Mouse (Mus musculus) gastrocnemius, postnatal 10 days (tissue): ENCODE data around the gene Ints11. TPM values are rescaled to one million over a fixed set of nuclear protein-coding genes. Genes with fewer than 3 reads are reported as not detected.

Source experiments
- DNase-seq: peaks from one replicate; pipeline ENCODE4 v3.0.0; 2021; ENCODE audit warnings: mixed read lengths
- microRNA-seq, 2 experiments: library from miRNA; unstranded; fragments of <30 nt; microRNA quantifications; one replicate each; pipeline ENCODE4 v1.2.0; 2021
- total RNA-seq, 2 experiments: library from RNA; stranded (reverse); gene quantifications; 2 replicates each; pipeline ENCODE4 v1.2.3; 2021

The Ints11 gene
- total RNA-seq, 2 experiments from 2014 or later, result 18.9 to 21.7 TPM

- DNase-seq, result peak; percentile 90
Measured at GRCm38 (mm10) chr4:155892017-155892416, 22.7 kb downstream of the Ints11 start.

GRCm38 (mm10) chr4:155892438-155893211 is 23.3 kb downstream of the Ints11 start:
- no peak for DNase-seq

DNA sequence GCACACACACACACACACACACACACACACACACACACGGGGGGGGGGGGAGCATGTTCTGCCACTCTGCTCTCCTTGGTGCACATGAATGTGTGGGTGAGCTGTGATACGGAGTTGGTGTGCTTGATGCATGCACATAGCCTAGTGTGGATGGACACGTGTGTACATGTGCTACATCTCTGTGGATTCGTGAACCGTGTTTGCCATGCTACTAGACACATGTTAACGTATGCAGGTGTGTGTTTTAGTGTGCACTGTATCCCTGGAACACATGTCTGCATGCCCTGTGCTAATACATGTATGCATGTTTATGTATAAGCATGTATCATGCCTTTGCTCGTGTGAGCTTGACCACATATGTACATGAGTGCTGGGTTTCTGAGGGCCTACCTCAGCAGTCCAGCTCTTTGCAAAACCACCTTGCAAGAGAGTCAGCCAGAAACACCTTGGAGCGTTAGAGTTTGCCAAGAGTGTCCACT is 23.9 kb downstream of the Ints11 start:
- no peak for DNase-seq

DNA sequence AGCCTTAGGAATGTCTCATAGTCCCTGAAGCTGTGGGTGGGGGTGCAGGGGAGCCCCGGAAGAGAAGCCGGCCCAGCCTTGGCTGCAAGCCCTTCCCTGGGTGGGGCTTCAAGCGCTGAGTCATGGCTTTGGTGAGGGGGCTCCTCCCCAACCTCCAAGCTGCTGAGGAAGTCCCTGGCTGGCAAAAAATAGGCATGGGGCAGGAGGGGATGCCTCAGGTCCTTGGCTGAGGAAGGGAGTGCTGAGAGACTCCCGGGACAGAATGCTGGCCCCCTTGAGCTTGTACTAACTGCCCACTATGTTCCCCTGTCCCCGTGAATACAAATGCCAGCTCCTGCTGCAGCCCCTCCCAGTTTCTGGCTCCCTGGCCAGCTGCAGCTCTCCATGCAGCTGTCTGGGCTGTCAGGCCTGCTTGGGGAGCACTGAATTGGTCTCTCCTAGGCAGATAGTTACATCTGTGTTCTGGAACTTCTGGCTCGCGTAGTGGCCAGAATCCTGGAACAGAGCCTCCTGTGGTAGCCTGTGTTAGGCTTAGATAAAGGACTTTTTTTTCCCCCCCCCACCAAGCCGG is 25.1 kb downstream of the Ints11 start:
- DNase-seq, result peak; percentile 77

DNA sequence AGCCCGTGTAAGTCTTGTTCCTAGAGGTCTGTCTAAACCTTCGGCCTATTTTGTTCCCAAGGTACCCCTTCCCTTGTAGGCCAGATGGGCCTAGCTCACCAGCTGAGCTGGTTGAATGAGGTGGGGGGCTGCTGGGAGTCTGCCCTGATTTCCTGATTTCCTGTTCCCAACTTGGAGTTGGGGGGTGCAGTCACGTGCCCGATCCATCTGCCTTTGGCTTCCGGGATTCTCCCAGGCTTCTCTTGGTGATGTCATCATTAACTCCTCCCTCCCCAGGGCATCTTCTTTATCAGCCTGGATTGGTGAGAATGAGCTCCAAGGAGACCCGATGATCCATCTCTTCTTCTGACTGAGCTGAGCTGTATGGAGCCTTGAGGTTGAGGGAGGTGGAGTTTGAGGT is 25.9 kb downstream of the Ints11 start:
- DNase-seq, result peak; percentile 62

DNA sequence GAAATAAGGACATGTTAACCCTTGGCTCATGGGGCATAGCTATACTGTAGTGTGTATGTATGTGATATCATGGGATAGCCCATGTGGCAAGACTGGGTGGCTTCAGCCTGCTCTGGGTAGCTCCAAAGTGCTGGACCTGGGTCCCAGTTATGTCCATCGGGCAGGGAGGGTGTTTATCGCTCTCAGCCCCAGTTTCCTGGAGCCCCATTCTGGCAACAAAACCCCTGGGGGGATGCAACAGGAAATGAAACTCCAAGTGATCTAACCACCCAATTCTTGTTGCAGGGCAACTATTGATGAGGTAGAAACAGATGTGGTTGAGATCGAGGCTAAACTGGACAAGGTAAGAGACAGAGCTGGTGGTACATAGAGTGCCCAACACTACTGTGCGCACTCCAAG is 26.5 kb downstream of the Ints11 start:
- DNase-seq, result no peak

DNA sequence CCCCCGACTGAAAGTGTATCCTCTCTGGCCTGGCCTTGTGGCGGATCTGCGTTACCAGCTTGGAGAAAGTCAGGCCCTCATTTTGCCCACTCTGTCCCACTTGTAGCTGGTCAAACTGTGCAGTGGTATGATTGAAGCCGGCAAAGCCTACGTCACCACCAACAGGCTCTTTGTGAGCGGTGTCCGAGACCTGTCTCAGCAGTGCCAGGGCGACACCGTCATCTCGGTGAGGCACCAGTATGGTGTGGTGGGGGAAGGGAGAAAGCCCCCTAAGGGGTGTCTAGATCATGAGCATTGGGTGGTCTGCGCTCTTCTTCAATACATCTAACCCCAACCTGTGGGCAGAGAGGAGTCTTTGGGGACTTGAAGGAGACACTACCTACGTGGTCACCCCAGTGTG is 27.1 kb downstream of the Ints11 start:
- no peak for DNase-seq

DNA sequence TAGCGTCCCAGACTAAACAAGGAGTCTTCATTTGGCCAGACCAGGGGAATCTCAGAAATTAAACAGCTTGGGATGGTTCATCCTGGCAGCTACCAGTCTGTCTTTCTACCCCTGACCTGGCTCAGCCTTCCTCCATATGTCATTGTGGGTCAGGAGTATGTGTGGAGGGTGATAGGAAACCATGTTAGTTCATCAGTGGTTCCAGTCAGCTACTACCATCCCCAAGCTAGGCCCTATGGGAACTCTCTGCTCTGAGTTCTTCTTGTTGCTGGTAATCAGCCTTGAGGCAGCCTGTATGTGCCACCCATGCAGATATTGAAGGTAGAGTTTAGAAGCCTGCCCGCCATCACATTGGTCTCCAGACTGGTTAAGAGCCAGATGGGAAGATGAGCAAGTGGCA is 29.0 kb downstream of the Ints11 start:
- DNase-seq, result no peak

DNA sequence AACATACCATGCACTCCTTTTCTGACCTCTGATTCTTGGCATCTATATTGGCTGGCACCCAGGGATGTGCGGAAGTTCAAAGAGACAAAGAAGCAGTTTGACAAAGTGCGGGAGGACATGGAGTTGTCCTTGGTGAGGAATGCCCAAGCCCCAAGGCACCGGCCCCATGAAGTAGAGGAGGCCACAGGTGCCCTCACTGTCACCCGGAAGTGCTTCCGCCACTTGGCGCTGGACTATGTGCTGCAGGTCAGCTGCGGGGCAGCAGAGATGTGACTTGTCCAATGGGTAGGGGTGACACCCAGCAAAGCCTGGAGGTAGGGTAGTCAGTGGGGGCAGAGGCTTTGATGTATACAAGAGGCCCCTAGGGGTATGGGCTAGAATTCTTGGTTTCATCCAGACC is 30.0 kb downstream of the Ints11 start:
- no peak for DNase-seq

DNA sequence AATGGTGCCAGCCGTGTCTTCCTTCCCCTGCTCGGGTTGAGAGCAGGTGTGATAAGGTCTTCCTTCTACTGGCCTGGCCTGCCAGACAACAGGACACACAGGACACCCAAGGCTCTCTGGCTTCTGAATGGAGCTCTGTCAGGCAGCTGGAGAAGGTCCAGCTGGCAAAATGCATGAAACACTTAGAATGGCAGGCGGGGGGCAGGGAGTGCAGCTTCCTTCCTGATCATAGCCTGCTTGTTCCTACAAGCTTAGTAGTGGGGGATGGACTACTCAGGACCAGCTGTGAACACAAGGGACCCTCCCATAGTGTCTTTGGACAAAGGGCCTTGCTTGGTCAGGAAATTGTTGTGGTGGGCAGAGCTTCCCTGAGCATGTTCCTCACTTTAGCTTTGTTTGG is 31.9 kb downstream of the Ints11 start:
- no peak for DNase-seq

DNA sequence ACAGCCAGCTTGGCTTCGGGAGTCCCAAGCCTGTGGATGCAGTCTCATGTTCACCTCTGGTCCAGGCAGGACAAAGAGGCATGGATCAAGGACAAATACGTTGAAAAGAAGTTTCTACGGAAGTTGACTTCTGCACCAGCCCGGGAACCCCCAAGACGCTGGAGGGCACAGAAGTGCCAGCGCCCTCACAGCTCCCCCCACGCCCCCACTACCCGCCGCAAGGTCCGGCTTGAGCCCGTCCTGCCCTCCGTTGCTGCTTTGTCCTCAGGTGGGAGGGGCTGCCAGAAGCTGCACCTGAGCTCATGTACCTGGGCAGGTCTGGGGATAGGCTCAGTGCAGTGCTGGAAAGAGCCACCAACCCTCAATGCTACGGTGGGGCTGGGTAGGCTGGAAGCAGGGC is 33.9 kb downstream of the Ints11 start:
- peak; percentile 4 for DNase-seq

DNA sequence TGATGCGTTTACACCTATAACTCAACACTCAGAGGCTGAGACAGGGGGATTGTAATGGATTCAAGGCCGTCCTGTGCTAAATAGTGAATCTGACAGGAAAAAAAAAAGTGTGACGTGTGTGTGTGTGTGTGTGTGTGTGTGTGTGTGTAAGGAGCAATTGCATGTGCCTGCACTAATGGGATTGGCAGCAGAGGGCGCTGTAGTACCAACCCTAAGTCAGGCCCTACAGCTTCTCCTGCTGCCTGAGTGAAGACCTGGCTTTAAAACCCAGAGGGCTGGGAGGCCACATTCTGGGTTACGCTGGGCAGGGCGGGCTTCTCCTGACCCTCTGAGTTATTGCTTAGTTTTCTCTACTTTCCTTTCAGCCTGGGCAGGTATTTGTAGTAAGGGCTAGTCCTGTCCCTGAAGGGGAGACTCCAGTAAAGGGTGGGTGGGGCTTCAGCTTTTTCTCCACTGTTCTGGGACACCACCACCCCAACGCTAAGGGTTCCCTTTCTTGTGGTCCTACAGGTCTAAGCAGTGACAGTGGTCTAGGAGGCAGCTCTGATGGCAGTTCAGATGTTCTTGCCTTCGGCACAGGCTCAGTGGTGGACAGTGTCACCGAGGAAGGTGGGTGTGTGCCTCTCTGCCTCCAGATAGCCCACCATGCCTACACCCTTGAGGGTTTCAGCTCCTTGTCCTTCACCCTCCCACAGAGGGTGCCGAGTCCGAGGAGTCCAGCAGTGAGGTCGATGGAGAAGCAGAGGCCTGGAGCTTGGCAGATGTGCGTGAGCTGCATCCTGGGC is 35.2 kb downstream of the Ints11 start:
- peak; percentile 28 for DNase-seq

DNA sequence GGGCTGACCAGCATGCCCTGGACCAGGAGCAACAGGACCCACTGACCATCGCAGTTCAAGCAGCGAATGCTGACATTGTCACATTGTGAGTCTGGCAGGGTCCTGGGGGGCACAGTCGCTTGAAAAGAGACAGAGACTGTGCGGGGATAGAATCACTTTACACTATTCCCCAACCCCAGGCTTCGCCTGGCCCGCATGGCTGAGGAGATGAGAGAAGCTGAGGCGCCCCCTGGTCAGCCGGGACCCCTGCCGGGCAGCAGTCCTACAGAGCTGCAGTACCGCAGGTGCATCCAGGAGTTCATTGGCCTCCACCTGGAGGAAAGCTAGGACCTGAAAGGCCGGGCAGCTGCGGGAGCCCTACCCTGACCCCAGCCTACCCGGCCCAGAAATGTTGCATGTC is 36.3 kb downstream of the Ints11 start:
- DNase-seq, result peak; percentile 6

DNA sequence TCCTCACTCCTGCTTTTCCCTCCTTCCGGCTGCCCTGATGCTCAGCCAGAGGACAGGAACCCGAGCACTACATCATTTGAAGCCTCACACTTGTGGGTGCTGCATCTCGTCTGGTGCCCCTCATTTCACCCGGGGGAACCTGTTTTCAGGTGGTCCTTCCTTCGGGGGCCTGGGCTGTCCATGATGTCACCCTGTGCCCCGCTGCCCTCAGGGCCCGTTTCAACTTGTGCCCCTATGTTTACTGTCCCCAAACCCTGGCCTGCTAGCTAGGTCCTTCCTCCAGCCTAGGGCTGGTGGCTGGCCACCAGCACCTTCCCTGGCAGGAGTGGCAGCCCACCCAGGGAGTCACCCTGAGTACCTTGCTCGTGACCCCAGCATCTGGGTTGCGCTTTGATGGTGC is 36.8 kb downstream of the Ints11 start:
- no peak for DNase-seq

GRCm38 (mm10) chr4:155907003-155907402 is 37.7 kb downstream of the Ints11 start:
- peak; percentile 2 for DNase-seq

DNA sequence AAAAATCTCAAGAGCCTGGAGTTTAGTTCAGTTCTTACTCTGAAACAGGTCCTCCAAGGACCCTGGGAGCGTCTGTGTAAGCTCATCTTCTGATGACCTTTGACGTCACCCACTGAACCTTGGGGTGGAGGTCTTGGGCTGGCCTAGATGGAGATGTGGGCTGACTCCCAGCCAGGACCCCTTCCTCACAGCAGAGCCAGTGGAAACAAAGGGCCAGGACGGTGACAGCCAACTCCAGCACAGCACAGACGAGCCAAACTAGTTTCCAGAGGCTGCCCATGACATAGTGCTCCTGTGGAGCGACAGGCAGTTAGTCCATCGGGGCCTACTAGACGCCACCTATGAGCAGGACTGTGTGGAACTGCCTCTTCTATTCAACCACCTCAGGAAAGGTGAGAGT is 38.9 kb downstream of the Ints11 start:
- DNase-seq, result peak; percentile 3

- no peak for DNase-seq
Measured at GRCm38 (mm10) chr4:155908751-155909150, 39.4 kb downstream of the Ints11 start.

- no peak for DNase-seq
Measured at GRCm38 (mm10) chr4:155932031-155932430, 62.7 kb downstream of the Ints11 start.

Small RNA genes within 50 kb of the gene (microRNA-seq; reads per million reads assigned to microRNA genes)
- gene Gm22991, result 0 reads per million in 2 experiments

Other genes with a start within 250 kb of the Ints11 start
- 10 to 100 TPM; 24.4 to 33.1 TPM for gene Cdk11b, start 244.7 kb upstream of the Ints11 start, total RNA-seq
- not detected for gene Gm10563, start 224.1 kb upstream of the Ints11 start, total RNA-seq
- 10 to 100 TPM; 18.3 to 22.2 TPM for gene Mmp23, start 216.2 kb upstream of the Ints11 start, total RNA-seq
- gene Mib2, start 200.3 kb upstream of the Ints11 start, total RNA-seq, result 10 to 100 TPM; 13.2 to 16.8 TPM
- 1 to 10 TPM; 5.8 to 7.9 TPM for gene Fndc10, start 175.2 kb upstream of the Ints11 start, total RNA-seq
- gene Ssu72, start 164.7 kb upstream of the Ints11 start, total RNA-seq, result 10 to 100 TPM; 50.8 to 51.4 TPM
- gene Tmem240, start 134.7 kb upstream of the Ints11 start, total RNA-seq, result 1 to 10 TPM in 1 of 2 experiments, under 1 TPM in 1; 0.49 to 1.0 TPM
- gene Atad3a, start 108.5 kb upstream of the Ints11 start, total RNA-seq, result 10 to 100 TPM; 30.4 to 39.3 TPM
- gene Vwa1, start 94.8 kb upstream of the Ints11 start, total RNA-seq, result 10 to 100 TPM; 16.8 to 21.5 TPM
- gene Tmem88b, start 83.7 kb upstream of the Ints11 start, total RNA-seq, result 1 to 10 TPM; 2.4 to 4.0 TPM
- not detected for gene Ankrd65, start 79.1 kb upstream of the Ints11 start, total RNA-seq
- 10 to 100 TPM; 56.6 to 58.0 TPM for gene Mrpl20, start 66.7 kb upstream of the Ints11 start, total RNA-seq
- gene Ccnl2, start 57.1 kb upstream of the Ints11 start, total RNA-seq, result 10 to 100 TPM; 31.0 to 47.8 TPM
- 10 to 100 TPM; 85.0 to 93.2 TPM for gene Aurkaip1, start 38.3 kb upstream of the Ints11 start, total RNA-seq
- 100 to 1,000 TPM; 112 to 136 TPM for gene Mxra8, start 29.9 kb upstream of the Ints11 start, total RNA-seq
- gene Dvl1, start 22.1 kb upstream of the Ints11 start, total RNA-seq, result 10 to 100 TPM; 96.4 to 99.6 TPM
- gene Tas1r3, start 6.2 kb upstream of the Ints11 start, total RNA-seq, result under 1 TPM; 0.11 to 0.26 TPM
- gene Cptp, start 106 bp upstream of the Ints11 start, total RNA-seq, result 10 to 100 TPM; 13.6 to 20.5 TPM
- gene Pusl1, start 22.2 kb downstream of the Ints11 start, total RNA-seq, result 10 to 100 TPM; 16.9 to 23.6 TPM
- gene Acap3, start 22.3 kb downstream of the Ints11 start, total RNA-seq, result 10 to 100 TPM; 13.8 to 23.1 TPM
- gene Ube2j2, start 74.3 kb downstream of the Ints11 start, total RNA-seq, result 10 to 100 TPM; 62.1 to 67.2 TPM
- gene C1qtnf12, start 92.8 kb downstream of the Ints11 start, total RNA-seq, result 10 to 100 TPM; 20.8 to 23.1 TPM
- gene B3galt6, start 123.1 kb downstream of the Ints11 start, total RNA-seq, result 1 to 10 TPM; 3.1 to 3.8 TPM
- gene Sdf4, start 123.3 kb downstream of the Ints11 start, total RNA-seq, result 10 to 100 TPM; 87.9 to 96.0 TPM
- gene Tnfrsf4, start 144.3 kb downstream of the Ints11 start, total RNA-seq, result under 1 TPM; 0.31 to 0.93 TPM
- under 1 TPM in 1 of 2 experiments, not detected in 1; 0.36 TPM for gene Tnfrsf18, start 156.6 kb downstream of the Ints11 start, total RNA-seq
- not detected for gene Ttll10, start 189.9 kb downstream of the Ints11 start, total RNA-seq
- gene 9430015G10Rik, start 240.4 kb downstream of the Ints11 start, total RNA-seq, result 1 to 10 TPM; 3.0 to 5.8 TPM